Mouse (Mus musculus): ENCODE measurements at regions not wholly inside any gene's neighbourhood (a gene's known extent, or its start where the extent isn't known, plus 50 kb on each side); places are given as distances from the start of the nearest gene placed in this dataset.

DNA sequence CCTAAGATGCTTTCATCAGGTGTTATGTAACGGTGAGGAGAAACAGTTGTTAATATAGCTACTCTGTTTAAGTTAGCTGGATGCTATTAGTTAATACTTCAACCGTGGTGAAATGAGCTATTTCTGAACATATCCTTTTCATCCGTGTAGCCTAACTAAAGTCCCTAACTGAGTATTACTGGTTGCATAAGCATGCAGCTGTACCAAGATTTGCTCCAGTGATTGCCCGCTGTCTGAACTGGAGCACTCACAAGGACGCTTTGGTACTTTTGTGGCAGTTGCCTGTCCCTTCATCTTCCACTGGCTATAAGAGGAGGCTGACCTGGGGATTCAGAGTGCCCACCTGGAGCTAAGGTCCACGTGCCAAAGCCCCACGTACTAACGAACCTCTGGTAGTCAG, 65.3 kb upstream of the Lnx1 start:
- Histone ChIP-seq H3K9ac (no peak overlapping the region), H3K36me3 (no peaks in the 10 kb centered on the region), H3K27me3 (no peaks in the 10 kb centered on the region), H3K27ac (no peak overlapping the region), H3K4me1 (peaks cover 21% of the 10 kb centered on the region), H3K4me2 (no peak overlapping the region), H3K9me3 (no peaks in the 10 kb centered on the region), H3K4me3 (no peak overlapping the region)
- WGBS, result 77% methylated on average over 8 of the region's 8 CpGs
- no peak for ATAC-seq (ENCODE audit: insufficient number of reproducible peaks, insufficient read depth, low FRiP score, low TSS enrichment, low read depth)

DNA sequence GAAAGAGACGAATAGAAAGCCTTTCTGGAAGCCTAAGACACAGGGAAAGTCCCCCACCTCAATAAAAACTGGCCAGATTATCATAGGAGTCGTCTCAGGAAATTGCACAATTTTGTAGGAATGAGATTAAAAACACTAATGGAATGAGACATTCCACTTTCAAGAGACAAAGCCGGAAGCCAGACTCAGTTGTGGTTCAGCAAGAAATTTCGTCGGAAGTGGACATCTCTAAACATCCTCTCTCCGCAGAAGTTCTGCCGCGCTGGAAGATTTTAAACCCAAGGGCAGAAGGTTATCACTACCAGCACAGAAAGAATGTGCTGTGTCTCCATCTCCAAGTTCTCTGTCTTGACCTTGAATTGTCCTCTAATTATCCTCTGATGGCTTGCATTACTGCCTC, 63.5 kb upstream of the Lnx1 start:
- H3K4me3 ChIP-seq, result no peak overlapping the region
- H3K9ac ChIP-seq, result no peak overlapping the region
- H3K27me3 ChIP-seq, result no peaks in the 10 kb centered on the region
- H3K4me1 ChIP-seq, result peaks cover 21% of the 10 kb centered on the region
- H3K27ac ChIP-seq, result no peak overlapping the region
- H3K4me2 ChIP-seq, result no peak overlapping the region
- WGBS, result 75% methylated on average over 8 of the region's 8 CpGs
- no peaks in the 10 kb centered on the region for H3K9me3 ChIP-seq
- H3K36me3 ChIP-seq, result no peaks in the 10 kb centered on the region
- no peak for ATAC-seq (ENCODE audit: insufficient number of reproducible peaks, insufficient read depth, low FRiP score, low TSS enrichment, low read depth)

DNA sequence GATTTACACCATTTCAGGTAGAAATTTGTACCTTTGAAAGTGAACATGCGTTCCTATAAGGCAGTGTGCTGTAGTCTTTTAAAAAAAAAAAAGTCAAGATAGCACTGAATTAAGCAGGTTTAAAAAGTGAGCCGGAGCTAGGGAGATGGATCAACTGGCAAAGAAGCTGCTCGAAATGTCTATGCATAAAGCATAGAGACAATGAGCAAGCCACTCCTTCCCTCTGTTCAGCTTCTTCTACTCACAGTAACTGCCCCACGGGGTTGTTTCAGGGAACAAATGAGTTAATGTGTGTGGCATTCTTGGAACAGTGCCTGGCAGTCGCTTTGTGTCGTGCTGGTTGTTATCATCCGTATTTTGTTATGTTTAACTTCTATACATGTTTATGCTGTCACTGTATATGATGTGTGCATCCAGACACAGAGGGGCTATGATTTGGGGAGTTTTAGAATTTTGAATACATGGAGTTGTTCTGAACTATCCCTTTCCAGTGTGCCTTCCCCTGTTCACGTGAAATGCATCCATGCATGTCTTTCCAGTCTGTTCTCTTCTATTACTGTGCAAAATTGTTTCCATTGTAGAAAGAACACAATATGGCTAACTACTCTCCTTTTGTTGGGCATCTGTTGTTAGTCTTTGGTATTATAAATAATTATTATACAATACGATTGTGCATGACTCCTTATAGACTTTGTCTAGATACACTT, 62.5 kb upstream of the Lnx1 start:
- WGBS, result 32% methylated on average over 9 of the region's 9 CpGs
- no peaks in the 10 kb centered on the region for H3K27me3 ChIP-seq
- no peak overlapping the region for H3K4me3 ChIP-seq
- H3K9me3 ChIP-seq, result no peaks in the 10 kb centered on the region
- no peak overlapping the region for H3K9ac ChIP-seq
- no peak for ATAC-seq (ENCODE audit: insufficient number of reproducible peaks, insufficient read depth, low FRiP score, low TSS enrichment, low read depth)
- 0 out of 2 replicates have a peak overlapping the region, but pooled peaks have one; percentile 0 for H3K4me2 ChIP-seq
- H3K27ac ChIP-seq, result peak overlapping the region; percentile 44; the same call in 1 of the 2 replicates
- no peaks in the 10 kb centered on the region for H3K36me3 ChIP-seq
- H3K4me1 ChIP-seq, result peaks cover 17% of the 10 kb centered on the region

DNA sequence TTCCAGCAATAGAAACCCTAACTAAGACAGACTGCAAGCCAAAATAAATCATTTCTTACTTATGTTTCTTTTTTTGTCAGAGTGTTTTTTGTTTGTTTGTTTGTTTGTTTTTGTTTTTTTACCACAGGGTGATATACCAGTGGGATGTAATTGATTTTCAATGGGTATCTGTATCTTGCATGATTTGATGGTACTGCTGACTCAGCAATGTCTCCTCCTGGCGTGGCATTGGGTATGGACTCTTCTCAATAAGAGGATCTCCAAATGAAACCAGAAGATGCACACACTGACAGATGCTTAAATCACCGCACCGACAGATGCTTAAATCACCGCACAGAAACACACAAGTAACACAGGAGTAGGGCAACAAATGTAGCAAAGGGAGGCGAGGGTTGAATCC, 54.8 kb upstream of the Lnx1 start:
- Histone ChIP-seq H3K27ac (no peak overlapping the region), H3K4me1 (peaks cover 20% of the 10 kb centered on the region), H3K36me3 (no peaks in the 10 kb centered on the region), H3K4me2 (no peak overlapping the region), H3K9ac (no peak overlapping the region), H3K27me3 (no peaks in the 10 kb centered on the region), H3K4me3 (no peak overlapping the region), H3K9me3 (no peaks in the 10 kb centered on the region)
- WGBS, result 87% methylated on average over 5 of the region's 5 CpGs
- no peak for ATAC-seq (ENCODE audit: insufficient number of reproducible peaks, insufficient read depth, low FRiP score, low TSS enrichment, low read depth)

DNA sequence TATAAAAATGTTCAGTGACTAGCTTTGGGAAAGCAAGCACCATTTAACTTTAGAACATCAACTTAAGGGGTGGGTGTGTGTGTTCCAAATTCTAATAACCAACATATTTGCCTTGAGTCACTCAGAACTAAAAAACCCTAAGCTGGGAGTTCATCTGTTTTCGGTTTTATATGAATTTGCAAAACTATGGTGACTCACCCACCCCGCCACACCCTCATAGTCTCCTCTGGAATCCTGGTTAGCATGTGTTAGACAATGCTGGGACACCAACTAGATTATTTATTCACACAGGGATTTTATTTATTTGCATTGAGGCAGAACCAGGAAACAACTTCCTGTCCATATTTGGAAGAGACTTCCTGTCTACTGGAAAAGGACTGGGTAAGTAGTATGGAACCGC, 50.2 kb upstream of the Lnx1 start:
- Histone ChIP-seq H3K9ac (no peak overlapping the region), H3K27ac (no peak overlapping the region; the same call in 1 of the 2 replicates), H3K36me3 (no peaks in the 10 kb centered on the region), H3K4me3 (no peak overlapping the region), H3K4me2 (no peak overlapping the region), H3K4me1 (peaks cover 25% of the 10 kb centered on the region), H3K9me3 (no peaks in the 10 kb centered on the region), H3K27me3 (no peaks in the 10 kb centered on the region)
- ATAC-seq (ENCODE audit: insufficient number of reproducible peaks, insufficient read depth, low FRiP score, low TSS enrichment, low read depth), result no peak
- WGBS, result 64% methylated on average over 3 of the region's 3 CpGs

All from embryonic facial prominence, embryonic 13.5 days (tissue).